Mouse (Mus musculus): ENCODE data around the gene Mef2d.

DNA sequence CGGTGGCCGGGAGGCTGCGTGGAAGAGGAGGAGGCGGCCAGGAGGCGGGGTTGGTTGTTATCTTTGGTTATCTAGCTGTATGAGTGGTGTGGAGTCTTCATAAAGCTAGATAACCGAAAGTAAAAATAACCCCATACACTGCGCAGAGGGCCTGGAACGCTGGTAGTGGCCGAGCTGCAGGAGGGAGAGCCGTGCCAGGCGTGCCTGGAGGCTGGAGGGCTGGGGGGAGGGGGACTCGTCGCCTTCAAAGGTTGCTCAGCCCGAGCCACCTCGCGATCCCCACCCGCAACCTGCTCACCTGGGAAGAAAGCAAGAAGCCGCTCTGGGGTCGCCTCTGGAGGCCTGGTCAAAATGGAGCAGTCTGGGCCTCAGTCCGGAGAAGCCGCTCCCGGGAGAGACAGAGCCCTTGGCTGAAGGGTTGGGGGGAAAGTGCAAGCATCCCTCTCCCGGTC is 73.4 kb downstream of the Mef2d start:
- TF ChIP-seq CTCF (IDR thresholded peaks at IDR 0.05; ENCODE audit: extremely low read depth, insufficient read depth, insufficient read length, insufficient replicate concordance) (no peak), POLR2A (IDR thresholded peaks at IDR 0.05; ENCODE audit: low read depth, low read length) (no peak)

All from spleen, adult 2 months (tissue).